Mouse (Mus musculus): Measurements from ENCODE around the gene Ints7.

DNA sequence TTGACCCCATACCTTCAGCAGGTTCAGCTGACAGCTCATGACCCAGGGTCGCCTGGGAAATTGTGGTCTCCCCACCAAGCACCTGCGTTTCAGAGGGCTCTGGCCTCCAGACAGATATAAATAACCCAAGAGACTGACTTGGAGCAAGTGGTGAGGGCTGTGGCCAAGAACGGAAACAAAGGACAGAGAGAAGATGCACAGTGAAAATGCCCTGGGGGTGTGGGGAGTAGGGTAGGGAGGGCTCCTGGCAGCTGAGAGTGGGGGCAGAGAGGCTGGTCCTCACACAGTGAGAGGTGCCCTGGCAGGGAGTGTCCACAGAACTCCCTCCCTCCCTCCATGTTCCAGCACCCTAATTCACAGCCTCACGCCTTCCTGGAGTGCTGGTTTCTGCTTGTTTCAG is 50.2 kb downstream of the Ints7 start:
- no peak for TF ChIP-seq POLR2A (IDR thresholded peaks at IDR 0.05; ENCODE audit: insufficient read depth, low read depth, low read length)
- TF ChIP-seq CTCF (IDR thresholded peaks at IDR 0.05; ENCODE audit: insufficient read depth, low read depth, low read length), result no peak

Data from olfactory bulb, adult 2 months (tissue).